Comparison of ENCODE assay signal across 18 mouse cellular contexts in genomic region chr10:65179101-65179500, GRCm38 (mm10).
DNase-seq lines count a peak whose midpoint lies in the region; ATAC-seq and TF ChIP-seq lines count a peak whose summit lies in the region.
"Had no signal": no experiment of that assay in that cellular context is flagged by ENCODE, and none has a peak within 500 bp of the region (broad histone marks: within the 10 kb centered on the region; RNA-seq: fewer than 3 reads in every experiment).

No protein-coding gene starts in this region.

- no peaks in the 10 kb centered on the region for H3K36me3 ChIP-seq in forebrain, embryonic 15.5 days
- no peaks in the 10 kb centered on the region for H3K36me3 ChIP-seq in forebrain, embryonic 12.5 days (replicated peaks)
- H3K36me3 ChIP-seq in forebrain, postnatal 0 days (ENCODE audit: insufficient read depth), result no peaks in the 10 kb centered on the region
- no peaks in the 10 kb centered on the region for H3K36me3 ChIP-seq in liver, embryonic 11.5 days (ENCODE audit: control insufficient read depth, insufficient read depth, low read length)
- H3K36me3 ChIP-seq: embryonic facial prominence, embryonic 15.5 days; liver, embryonic 12.5 days had no signal

- DNase-seq in brain, adult 2 months (ENCODE audit: low read depth, low spot score), result peak; percentile 73
- DNase-seq in brain, embryonic 18.5 days (ENCODE audit: low read depth, low spot score), result peak; percentile 46
- DNase-seq in forebrain, postnatal 0 days, result peak; percentile 59
- no peak for DNase-seq in liver, embryonic 11.5 days (ENCODE audit: low spot score)
- DNase-seq in thymus, postnatal 10 days (ENCODE audit: low spot score in 2 of 2), result no peak
- DNase-seq: adrenal gland, adult 2 months; kidney, adult 2 months; kidney, postnatal 36 days; lung, adult 2 months; lung, postnatal 4 days; retina, postnatal 1 day; thymus, postnatal 14 days had no signal

- 0 out of 2 replicates have a peak, but pooled peaks cover 3% of the 10 kb centered on the region for H3K4me1 ChIP-seq in forebrain, embryonic 15.5 days
- H3K4me1 ChIP-seq in forebrain, embryonic 12.5 days, result no peaks in the 10 kb centered on the region
- no peaks in the 10 kb centered on the region for H3K4me1 ChIP-seq in forebrain, postnatal 0 days (ENCODE audit: insufficient read depth)
- H3K4me1 ChIP-seq in liver, embryonic 11.5 days (replicated peaks; ENCODE audit: control insufficient read depth, insufficient read depth, low read length), result no peaks in the 10 kb centered on the region
- H3K4me1 ChIP-seq: embryonic facial prominence, embryonic 15.5 days; liver, embryonic 12.5 days had no signal

- H3K9ac ChIP-seq in forebrain, embryonic 15.5 days (replicated peaks), result no peak overlapping the region
- no peak overlapping the region for H3K9ac ChIP-seq in forebrain, embryonic 12.5 days
- no peak overlapping the region for H3K9ac ChIP-seq in forebrain, postnatal 0 days
- H3K9ac ChIP-seq in liver, embryonic 11.5 days (ENCODE audit: low read depth, low read length), result no peak overlapping the region
- H3K9ac ChIP-seq: embryonic facial prominence, embryonic 15.5 days; liver, embryonic 12.5 days had no signal

- no peak overlapping the region for H3K4me3 ChIP-seq in forebrain, embryonic 15.5 days
- no peak overlapping the region for H3K4me3 ChIP-seq in forebrain, embryonic 12.5 days (replicated peaks)
- no peak overlapping the region for H3K4me3 ChIP-seq in forebrain, postnatal 0 days (ENCODE audit: low read depth, low read length)
- no peak overlapping the region for H3K4me3 ChIP-seq in liver, embryonic 11.5 days (ENCODE audit: low read depth, low read length)
- H3K4me3 ChIP-seq: embryonic facial prominence, embryonic 15.5 days; left cerebral cortex, adult 2 months; liver, embryonic 12.5 days had no signal

- no peak for TF ChIP-seq CTCF in forebrain, postnatal 0 days (IDR thresholded peaks at IDR 0.05; ENCODE audit: low read depth)

- no peak overlapping the region for H3K27ac ChIP-seq in forebrain, embryonic 15.5 days (replicated peaks)
- no peak overlapping the region for H3K27ac ChIP-seq in forebrain, embryonic 12.5 days
- no peak overlapping the region for H3K27ac ChIP-seq in forebrain, postnatal 0 days (ENCODE audit: low read depth, low read length)
- H3K27ac ChIP-seq in liver, embryonic 11.5 days (ENCODE audit: low read depth, low read length), result no peak overlapping the region
- H3K27ac ChIP-seq: embryonic facial prominence, embryonic 15.5 days; left cerebral cortex, adult 2 months; liver, embryonic 12.5 days; stomach, postnatal 0 days had no signal

- no peaks in the 10 kb centered on the region for H3K9me3 ChIP-seq in forebrain, embryonic 15.5 days
- no peaks in the 10 kb centered on the region for H3K9me3 ChIP-seq in forebrain, embryonic 12.5 days
- H3K9me3 ChIP-seq in forebrain, postnatal 0 days (ENCODE audit: low read length), result no peaks in the 10 kb centered on the region
- no peaks in the 10 kb centered on the region for H3K9me3 ChIP-seq in liver, embryonic 11.5 days (ENCODE audit: control insufficient read depth, low read length)
- H3K9me3 ChIP-seq: embryonic facial prominence, embryonic 15.5 days; liver, embryonic 12.5 days had no signal

- no peak overlapping the region for H3K4me2 ChIP-seq in forebrain, embryonic 15.5 days (replicated peaks)
- H3K4me2 ChIP-seq in forebrain, embryonic 12.5 days, result no peak overlapping the region
- H3K4me2 ChIP-seq in forebrain, postnatal 0 days (ENCODE audit: low read depth), result no peak overlapping the region
- no peak overlapping the region for H3K4me2 ChIP-seq in liver, embryonic 11.5 days
- H3K4me2 ChIP-seq: embryonic facial prominence, embryonic 15.5 days; liver, embryonic 12.5 days had no signal

- no peaks in the 10 kb centered on the region for H3K27me3 ChIP-seq in forebrain, embryonic 15.5 days
- no peaks in the 10 kb centered on the region for H3K27me3 ChIP-seq in forebrain, embryonic 12.5 days
- H3K27me3 ChIP-seq in forebrain, postnatal 0 days (ENCODE audit: insufficient read depth, low read length), result no peaks in the 10 kb centered on the region
- H3K27me3 ChIP-seq in liver, embryonic 11.5 days (replicated peaks; ENCODE audit: control insufficient read depth, insufficient read depth, low read length), result no peaks in the 10 kb centered on the region
- H3K27me3 ChIP-seq: embryonic facial prominence, embryonic 15.5 days; liver, embryonic 12.5 days had no signal

- peak; percentile 41; the same call in 1 of the 2 replicates for ATAC-seq in forebrain, embryonic 15.5 days (replicated peaks)
- no peak for ATAC-seq in forebrain, embryonic 12.5 days (ENCODE audit: low FRiP score)
- peak; percentile 32; the same call in 1 of the 2 replicates for ATAC-seq in forebrain, postnatal 0 days
- ATAC-seq in liver, embryonic 11.5 days (replicated peaks; ENCODE audit: low FRiP score), result no peak
- ATAC-seq: liver, embryonic 12.5 days had no signal

Comparison
In these comparisons a context has a peak if more than half of its experiments do, and no peak if none do; other contexts are left out.
1. ATAC-seq: peak in forebrain, embryonic 15.5 days (single experiment) and forebrain, postnatal 0 days (single experiment); none in forebrain, embryonic 12.5 days (single experiment) and liver, embryonic 11.5 days (single experiment).
2. DNase-seq: peak in brain, adult 2 months (single experiment), brain, embryonic 18.5 days (single experiment) and forebrain, postnatal 0 days (single experiment); none in liver, embryonic 11.5 days (single experiment) and thymus, postnatal 10 days (0 of 2).